Mouse (Mus musculus) heart, adult 2 months (tissue): Measurements from ENCODE around the gene Bri3bp. TPM values are rescaled to one million over a fixed set of nuclear protein-coding genes. Genes with fewer than 3 reads are reported as not detected.

Source experiments
- DNase-seq, 2 experiments: peaks; one replicate each; pipeline ENCODE4 v3.0.0; 2021
- H3K27ac ChIP-seq: fragments of 200-600 bp; 2 replicates; pipeline ENCODE4 v1.8.1; 2022
- H3K27me3 ChIP-seq: fragments of 200-500 bp; 2 replicates; pipeline ENCODE4 v1.6.1; 2012; ENCODE audit warnings: mild to moderate bottlenecking, low read length, inconsistent platforms, mixed read lengths; ENCODE audit not compliant: control insufficient read depth, insufficient read depth
- H3K36me3 ChIP-seq: fragments of 200-500 bp; 2 replicates; pipeline ENCODE4 v1.6.1; 2012; ENCODE audit warnings: low read length, inconsistent platforms; ENCODE audit not compliant: control insufficient read depth, insufficient read depth
- H3K4me1 ChIP-seq: fragments of 200-500 bp; 2 replicates; pipeline ENCODE4 v1.6.1; 2011; ENCODE audit warnings: low read length; ENCODE audit not compliant: control insufficient read depth, insufficient read depth
- H3K4me3 ChIP-seq: fragments of 200-600 bp; 2 replicates; pipeline ENCODE4 v1.8.1; 2022
- H3K79me2 ChIP-seq: fragments of 200-500 bp; replicated peaks from 2 replicates; pipeline ENCODE4 v1.6.1; 2012; ENCODE audit warnings: mild to moderate bottlenecking, inconsistent platforms, low read length, moderate library complexity, mixed read lengths; ENCODE audit not compliant: control insufficient read depth, insufficient read depth
- H3K9ac ChIP-seq: fragments of 200-500 bp; 2 replicates; pipeline ENCODE4 v1.6.1; 2012; ENCODE audit warnings: low read depth, mild to moderate bottlenecking, control low read depth, inconsistent platforms, low read length, mixed read lengths
- CTCF ChIP-seq: fragments of 200-600 bp; IDR thresholded peaks from 2 replicates; pipeline ENCODE4 v1.8.1; 2022; ENCODE audit warnings: antibody characterized with exemption, mild to moderate bottlenecking, moderate library complexity
- EP300 ChIP-seq: fragments of 200-500 bp; IDR thresholded peaks from 2 replicates; pipeline ENCODE4 v1.6.1; 2011; ENCODE audit warnings: low read depth, low read length, control low read depth; ENCODE audit not compliant: insufficient read depth
- POLR2A ChIP-seq: fragments of 200-500 bp; IDR thresholded peaks from 2 replicates; pipeline ENCODE4 v1.6.1; 2011; ENCODE audit warnings: mild to moderate bottlenecking, low read depth, low read length, control low read depth; ENCODE audit not compliant: insufficient read depth
- WGBS: fragments of 180-500 bp; shearing (Covaris S2); methylation state at CpG from one replicate; pipeline ENCODE4 v1.1.7; 2018; 5-methylcytosine and 5-hydroxymethylcytosine counted together
- intact Hi-C: fragments of 180-260 bp; cut with DNase I; formaldehyde crosslinking; loops from one replicate; pipeline ENCODE4 v1.15.1; 2025
- polyA plus RNA-seq: library from polyadenylated mRNA; depleted of rRNA; stranded (reverse); fragments of >200 nt; gene quantifications from 2 replicates; pipeline ENCODE4 v1.2.3, GENCODE M21; 2012
- total RNA-seq, 2 experiments: library from RNA; stranded (reverse); gene quantifications; 2 replicates each; pipeline ENCODE4 v1.2.3; 2021

The Bri3bp gene
- total and polyA plus RNA-seq, 3 experiments = 31.4 to 52.4 (median 52.2) TPM

DNA sequence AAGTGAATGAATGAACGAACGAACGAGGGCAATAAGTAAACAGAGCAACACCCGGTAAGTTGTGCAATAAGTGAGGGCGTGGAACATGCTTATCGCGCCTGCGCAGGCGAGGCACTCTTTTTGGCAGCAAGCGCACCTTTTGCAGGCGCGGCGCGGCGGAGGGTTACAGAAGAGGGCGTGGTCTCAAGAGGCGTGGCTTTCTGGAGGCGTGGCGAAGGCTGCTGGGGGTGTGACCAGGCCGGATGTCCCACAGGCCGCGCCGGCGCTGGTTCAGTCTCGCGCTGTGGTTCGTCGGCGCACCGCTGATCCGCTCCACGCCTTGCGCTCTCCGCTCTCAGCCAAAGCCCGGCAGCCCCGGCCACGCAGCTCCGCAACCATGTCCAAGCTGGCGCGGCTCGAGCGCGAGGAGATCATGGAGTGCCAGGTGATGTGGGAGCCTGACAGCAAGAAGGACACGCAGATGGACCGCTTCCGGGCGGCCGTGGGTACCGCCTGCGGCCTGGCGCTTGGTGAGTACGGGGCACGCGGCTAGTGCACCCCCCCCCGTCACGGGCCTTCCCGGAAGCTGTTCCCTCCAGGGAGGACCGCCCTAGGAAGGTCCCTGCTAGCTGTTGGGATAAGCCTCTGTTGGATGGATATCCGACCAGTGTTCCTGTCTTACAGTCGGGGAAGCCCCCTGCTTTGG, 34.4 kb downstream of the Bri3bp start, which contains the start of gene Aacs:
Gene Aacs, plus strand, starts transcription at position 214 of the 685 bp plus-strand sequence.
- no peaks in the 10 kb centered on the region; the same call in 1 of the 2 replicates for H3K4me1 ChIP-seq
- no peaks in the 10 kb centered on the region for H3K36me3 ChIP-seq
- under 1% methylated on average over 60 of the region's 60 CpGs for WGBS
- peak; percentile 82 for TF ChIP-seq POLR2A
- TF ChIP-seq EP300 = peak; percentile 81
- no peak for TF ChIP-seq CTCF
- H3K27ac ChIP-seq = peak within 1 kb of the TSS; percentile 55
- intact Hi-C loops = loop anchor here (1.0 to 10.0 kb wide), 3 partner anchors 9 to 611 kb away; partner anchors contain the start of genes Ccdc92, Dhx37 and Zfp664
- H3K27me3 ChIP-seq = no peaks in the 10 kb centered on the region
- DNase-seq = peak; percentile 97 to 99
- H3K79me2 ChIP-seq = no peaks in the 10 kb centered on the region
- peak within 1 kb of the TSS; percentile 66 for H3K4me3 ChIP-seq
- peak within 1 kb of the TSS; percentile 69 for H3K9ac ChIP-seq

- 41% methylated on average over 5 of the region's 5 CpGs for WGBS
- TF ChIP-seq EP300 = no peak
- Histone ChIP-seq H3K4me3 (peak overlapping the region; percentile 66), H3K27me3 (no peaks in the 10 kb centered on the region), H3K79me2 (no peaks in the 10 kb centered on the region), H3K9ac (peak overlapping the region; percentile 69), H3K36me3 (no peaks in the 10 kb centered on the region), H3K4me1 (no peaks in the 10 kb centered on the region; the same call in 1 of the 2 replicates), H3K27ac (peak overlapping the region; percentile 29)
- DNase-seq = no peak
- intact Hi-C loops = loop anchor here (5.0 to 10.0 kb wide), 2 partner anchors 44 to 611 kb away; partner anchors contain the start of genes Ccdc92, Dhx37 and Zfp664
Measured at GRCm38 (mm10) chr5:125476286-125476625, 34.9 kb downstream of the Bri3bp start.

GRCm38 (mm10) chr5:125476799-125477198, 35.4 kb downstream of the Bri3bp start:
- Histone ChIP-seq H3K4me3 (no peak overlapping the region), H3K27me3 (no peaks in the 10 kb centered on the region)
- 72% methylated on average over 7 of the region's 7 CpGs for WGBS

GRCm38 (mm10) chr5:125477533-125477932, 36.2 kb downstream of the Bri3bp start:
- 83% methylated on average over 7 of the region's 7 CpGs for WGBS
- no peak for DNase-seq
- Histone ChIP-seq H3K27ac (no peak overlapping the region), H3K4me3 (no peak overlapping the region), H3K9ac (no peak overlapping the region), H3K27me3 (no peaks in the 10 kb centered on the region), H3K36me3 (no peaks in the 10 kb centered on the region), H3K4me1 (no peaks in the 10 kb centered on the region; the same call in 1 of the 2 replicates), H3K79me2 (no peaks in the 10 kb centered on the region)
- intact Hi-C loops = loop anchor here (5.0 to 10.0 kb wide), 2 partner anchors 45 to 613 kb away; partner anchors contain the start of genes Ccdc92, Dhx37 and Zfp664
- TF ChIP-seq CTCF (no peak), EP300 (no peak), POLR2A (no peak)

More at GRCm38 (mm10) chr5:125476799-125477198, 35.4 kb downstream of the Bri3bp start:
- Histone ChIP-seq H3K4me1 (no peaks in the 10 kb centered on the region; the same call in 1 of the 2 replicates), H3K79me2 (no peaks in the 10 kb centered on the region), H3K27ac (no peak overlapping the region), H3K36me3 (no peaks in the 10 kb centered on the region), H3K9ac (no peak overlapping the region)
- DNase-seq = no peak
- intact Hi-C loops = loop anchor here (5.0 to 10.0 kb wide), 2 partner anchors 44 to 612 kb away; partner anchors contain the start of genes Ccdc92, Dhx37 and Zfp664
- TF ChIP-seq POLR2A (no peak), CTCF (no peak), EP300 (no peak)

DNA sequence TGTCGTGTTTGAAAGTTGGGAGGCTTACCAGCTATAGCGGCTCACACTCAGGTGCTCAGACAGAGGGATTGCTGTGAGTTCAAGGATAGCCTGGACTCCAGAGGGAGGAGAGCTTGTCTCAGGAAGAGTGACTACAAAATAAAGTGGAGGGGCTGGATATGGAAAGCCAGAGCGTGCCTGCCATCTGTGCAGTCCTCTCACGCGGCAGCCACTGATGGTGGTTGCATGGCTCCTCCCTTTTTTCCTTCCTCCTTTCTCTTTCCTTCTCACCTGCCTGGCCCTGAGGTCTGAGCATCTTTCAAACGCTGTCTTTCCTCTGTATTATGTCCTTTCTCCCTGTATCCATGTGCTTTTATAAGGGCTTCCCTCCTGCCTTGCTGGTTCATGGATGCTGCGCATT, 36.7 kb downstream of the Bri3bp start:
- H3K36me3 ChIP-seq = no peaks in the 10 kb centered on the region
- no peaks in the 10 kb centered on the region for H3K79me2 ChIP-seq
- intact Hi-C loops = loop anchor here (5.0 to 10.0 kb wide), 2 partner anchors 46 to 613 kb away; partner anchors contain the start of genes Ccdc92, Dhx37 and Zfp664
- no peak overlapping the region for H3K27ac ChIP-seq
- no peaks in the 10 kb centered on the region for H3K27me3 ChIP-seq
- no peak for DNase-seq
- WGBS = 88% methylated on average over 7 of the region's 7 CpGs
- TF ChIP-seq CTCF (no peak), POLR2A (no peak), EP300 (no peak)
- H3K4me1 ChIP-seq = no peaks in the 10 kb centered on the region; the same call in 1 of the 2 replicates
- no peak overlapping the region for H3K4me3 ChIP-seq
- no peak overlapping the region for H3K9ac ChIP-seq

GRCm38 (mm10) chr5:125479376-125479775, 38.0 kb downstream of the Bri3bp start:
- intact Hi-C loops = loop anchor here (5.0 to 10.0 kb wide), 2 partner anchors 47 to 615 kb away; partner anchors contain the start of genes Ccdc92, Dhx37 and Zfp664
- H3K4me1 ChIP-seq = no peaks in the 10 kb centered on the region; the same call in 1 of the 2 replicates
- no peak overlapping the region for H3K9ac ChIP-seq
- no peak for TF ChIP-seq EP300
- TF ChIP-seq POLR2A = no peak
- no peaks in the 10 kb centered on the region for H3K27me3 ChIP-seq
- 95% methylated on average over 3 of the region's 3 CpGs for WGBS
- DNase-seq = no peak
- H3K36me3 ChIP-seq = no peaks in the 10 kb centered on the region
- no peak overlapping the region for H3K27ac ChIP-seq
- no peak overlapping the region for H3K4me3 ChIP-seq
- H3K79me2 ChIP-seq = no peaks in the 10 kb centered on the region
